Mouse (Mus musculus): Measurements from ENCODE around the gene Adarb2. TPM values are rescaled to one million over a fixed set of nuclear protein-coding genes. Genes with fewer than 3 reads are reported as not detected.

Adarb2 gene
- polyA plus RNA-seq, 1 experiment, result not detected

- TF ChIP-seq GATA1 (IDR thresholded peaks at IDR 0.05; ENCODE audit: low read length), result no peak
- no peak for TF ChIP-seq TAL1 (IDR thresholded peaks at IDR 0.05; ENCODE audit: low read length)
- Histone ChIP-seq H3K4me3 (replicated peaks) (no peak overlapping the region), H3K36me3 (ENCODE audit: control insufficient read depth) (no peaks in the 10 kb centered on the region)
Observed at GRCm38 (mm10) chr13:8552242-8552641, 349.6 kb downstream of the Adarb2 start.

GRCm38 (mm10) chr13:8557784-8558183, 355.1 kb downstream of the Adarb2 start:
- no peak overlapping the region for H3K4me3 ChIP-seq (replicated peaks)
- H3K27me3 ChIP-seq (ENCODE audit: control insufficient read depth), result no peaks in the 10 kb centered on the region
- TF ChIP-seq TAL1 (IDR thresholded peaks at IDR 0.05; ENCODE audit: low read length) (no peak), GATA1 (IDR thresholded peaks at IDR 0.05; ENCODE audit: low read length) (no peak)
- no peaks in the 10 kb centered on the region for H3K4me1 ChIP-seq (ENCODE audit: control insufficient read depth)
- no peaks in the 10 kb centered on the region for H3K9me3 ChIP-seq (ENCODE audit: control insufficient read depth, low read length)
- no peaks in the 10 kb centered on the region for H3K36me3 ChIP-seq (ENCODE audit: control insufficient read depth)

More at GRCm38 (mm10) chr13:8552242-8552641, 349.6 kb downstream of the Adarb2 start:
- H3K4me1 ChIP-seq (ENCODE audit: control insufficient read depth), result no peaks in the 10 kb centered on the region
- H3K27me3 ChIP-seq (ENCODE audit: control insufficient read depth), result no peaks in the 10 kb centered on the region
- H3K9me3 ChIP-seq (ENCODE audit: control insufficient read depth, low read length), result no peaks in the 10 kb centered on the region

GRCm38 (mm10) chr13:8560485-8560884, 357.8 kb downstream of the Adarb2 start:
- TF ChIP-seq GATA1 (IDR thresholded peaks at IDR 0.05; ENCODE audit: low read length), result no peak
- TF ChIP-seq TAL1 (IDR thresholded peaks at IDR 0.05; ENCODE audit: low read length), result no peak
- Histone ChIP-seq H3K4me3 (replicated peaks) (no peak overlapping the region), H3K9me3 (ENCODE audit: control insufficient read depth, low read length) (no peaks in the 10 kb centered on the region), H3K4me1 (ENCODE audit: control insufficient read depth) (no peaks in the 10 kb centered on the region), H3K27me3 (ENCODE audit: control insufficient read depth) (no peaks in the 10 kb centered on the region), H3K36me3 (ENCODE audit: control insufficient read depth) (no peaks in the 10 kb centered on the region)

GRCm38 (mm10) chr13:8563161-8563560, 360.5 kb downstream of the Adarb2 start:
- Histone ChIP-seq H3K27me3 (ENCODE audit: control insufficient read depth) (no peaks in the 10 kb centered on the region), H3K4me1 (ENCODE audit: control insufficient read depth) (no peaks in the 10 kb centered on the region), H3K9me3 (ENCODE audit: control insufficient read depth, low read length) (no peaks in the 10 kb centered on the region), H3K36me3 (ENCODE audit: control insufficient read depth) (no peaks in the 10 kb centered on the region), H3K4me3 (replicated peaks) (no peak overlapping the region)
- no peak for TF ChIP-seq GATA1 (IDR thresholded peaks at IDR 0.05; ENCODE audit: low read length)
- no peak for TF ChIP-seq TAL1 (IDR thresholded peaks at IDR 0.05; ENCODE audit: low read length)

- no peak for TF ChIP-seq TAL1 (IDR thresholded peaks at IDR 0.05; ENCODE audit: low read length)
- H3K27me3 ChIP-seq (ENCODE audit: control insufficient read depth), result no peaks in the 10 kb centered on the region
- H3K9me3 ChIP-seq (ENCODE audit: control insufficient read depth, low read length), result peaks cover 2% of the 10 kb centered on the region; the same call in 1 of the 2 replicates
- H3K36me3 ChIP-seq (ENCODE audit: control insufficient read depth), result no peaks in the 10 kb centered on the region
- H3K4me1 ChIP-seq (ENCODE audit: control insufficient read depth), result no peaks in the 10 kb centered on the region
- H3K4me3 ChIP-seq (replicated peaks), result no peak overlapping the region
Observed at GRCm38 (mm10) chr13:8567111-8568026, 364.7 kb downstream of the Adarb2 start.

GRCm38 (mm10) chr13:8570269-8570668, 367.6 kb downstream of the Adarb2 start:
- H3K4me3 ChIP-seq (replicated peaks), result no peak overlapping the region
- no peaks in the 10 kb centered on the region for H3K4me1 ChIP-seq (ENCODE audit: control insufficient read depth)
- peaks cover 2% of the 10 kb centered on the region; the same call in 1 of the 2 replicates for H3K9me3 ChIP-seq (ENCODE audit: control insufficient read depth, low read length)
- H3K27me3 ChIP-seq (ENCODE audit: control insufficient read depth), result no peaks in the 10 kb centered on the region
- H3K36me3 ChIP-seq (ENCODE audit: control insufficient read depth), result no peaks in the 10 kb centered on the region
- TF ChIP-seq TAL1 (IDR thresholded peaks at IDR 0.05; ENCODE audit: low read length), result no peak
- no peak for TF ChIP-seq GATA1 (IDR thresholded peaks at IDR 0.05; ENCODE audit: low read length)

GRCm38 (mm10) chr13:8573908-8574307, 371.2 kb downstream of the Adarb2 start:
- Histone ChIP-seq H3K36me3 (ENCODE audit: control insufficient read depth) (no peaks in the 10 kb centered on the region), H3K4me3 (replicated peaks) (no peak overlapping the region), H3K9me3 (ENCODE audit: control insufficient read depth, low read length) (peaks cover 8% of the 10 kb centered on the region; the same call in 1 of the 2 replicates), H3K4me1 (ENCODE audit: control insufficient read depth) (no peaks in the 10 kb centered on the region), H3K27me3 (ENCODE audit: control insufficient read depth) (no peaks in the 10 kb centered on the region)
- TF ChIP-seq TAL1 (IDR thresholded peaks at IDR 0.05; ENCODE audit: low read length), result no peak
- TF ChIP-seq GATA1 (IDR thresholded peaks at IDR 0.05; ENCODE audit: low read length), result no peak

GRCm38 (mm10) chr13:8584257-8585005, 381.8 kb downstream of the Adarb2 start:
- TF ChIP-seq GATA1 (IDR thresholded peaks at IDR 0.05; ENCODE audit: low read length) (no peak), TAL1 (IDR thresholded peaks at IDR 0.05; ENCODE audit: low read length) (no peak)
- H3K9me3 ChIP-seq (ENCODE audit: control insufficient read depth, low read length), result no peaks in the 10 kb centered on the region

GRCm38 (mm10) chr13:8587447-8587846, 384.8 kb downstream of the Adarb2 start:
- Histone ChIP-seq H3K4me3 (replicated peaks) (no peak overlapping the region), H3K36me3 (ENCODE audit: control insufficient read depth) (no peaks in the 10 kb centered on the region), H3K27me3 (ENCODE audit: control insufficient read depth) (no peaks in the 10 kb centered on the region), H3K4me1 (ENCODE audit: control insufficient read depth) (no peaks in the 10 kb centered on the region), H3K9me3 (ENCODE audit: control insufficient read depth, low read length) (no peaks in the 10 kb centered on the region)
- no peak for TF ChIP-seq TAL1 (IDR thresholded peaks at IDR 0.05; ENCODE audit: low read length)
- TF ChIP-seq GATA1 (IDR thresholded peaks at IDR 0.05; ENCODE audit: low read length), result no peak

More at GRCm38 (mm10) chr13:8584257-8585005, 381.8 kb downstream of the Adarb2 start:
- H3K4me1 ChIP-seq (ENCODE audit: control insufficient read depth), result no peaks in the 10 kb centered on the region
- H3K27me3 ChIP-seq (ENCODE audit: control insufficient read depth), result no peaks in the 10 kb centered on the region
- no peaks in the 10 kb centered on the region for H3K36me3 ChIP-seq (ENCODE audit: control insufficient read depth)
- no peak overlapping the region for H3K4me3 ChIP-seq (replicated peaks)
